Mouse (Mus musculus): Measurements from ENCODE around the gene Pmp22.

Gene Pmp22

DNA sequence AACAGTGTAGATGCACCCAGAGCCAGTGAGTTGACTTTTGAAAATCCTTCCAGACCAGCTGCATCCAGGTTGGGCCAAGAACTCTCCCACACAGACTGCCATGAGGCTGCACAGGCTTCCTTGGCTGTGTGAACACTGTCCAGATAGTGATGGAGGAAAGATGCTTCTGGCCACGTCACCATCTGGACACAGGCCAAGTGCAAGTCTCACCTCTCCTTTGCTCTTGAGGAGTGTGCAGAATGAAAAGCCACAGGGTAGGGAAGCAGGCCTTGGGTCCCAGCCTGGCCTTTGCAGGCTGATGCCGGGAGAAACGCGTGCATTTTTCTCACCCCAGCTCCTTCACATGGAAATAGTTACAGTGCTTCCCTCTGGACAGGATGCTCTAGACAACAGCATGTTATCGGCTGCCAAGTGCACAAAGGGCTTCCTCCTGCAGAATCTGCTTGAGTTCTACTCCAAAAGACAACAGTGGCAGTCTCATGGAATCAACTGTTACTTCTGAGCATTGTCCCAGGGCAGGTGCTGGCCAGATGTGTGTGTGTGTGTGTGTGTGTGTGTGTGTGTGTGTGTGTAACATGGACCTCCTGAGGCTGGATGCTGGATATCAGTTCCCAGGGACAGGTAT is 2.8 kb upstream of the Pmp22 start:
- ATAC-seq (ENCODE audit: insufficient number of reproducible peaks, low FRiP score, low TSS enrichment) = no peak

DNA sequence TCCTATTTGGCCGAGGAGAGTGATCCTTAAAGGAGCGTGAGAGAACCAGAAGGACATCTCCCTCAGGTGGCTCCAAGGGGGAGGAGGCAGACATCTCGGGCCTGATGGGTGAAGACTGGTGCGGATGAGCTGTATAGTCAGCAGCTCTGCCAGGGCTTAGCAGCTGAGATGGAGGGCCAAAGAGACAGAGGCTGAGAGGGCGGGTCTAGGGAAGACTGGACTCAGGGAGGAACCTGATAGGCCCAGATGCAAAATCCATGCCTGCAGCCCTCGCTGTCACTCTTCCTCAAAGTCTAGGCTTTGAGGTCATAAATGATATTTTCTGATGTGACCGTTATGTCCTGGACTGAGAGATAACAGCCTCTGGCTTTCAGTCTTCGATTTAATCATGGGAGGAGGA is 1.8 kb upstream of the Pmp22 start:
- no peak for ATAC-seq (ENCODE audit: insufficient number of reproducible peaks, low FRiP score, low TSS enrichment)

DNA sequence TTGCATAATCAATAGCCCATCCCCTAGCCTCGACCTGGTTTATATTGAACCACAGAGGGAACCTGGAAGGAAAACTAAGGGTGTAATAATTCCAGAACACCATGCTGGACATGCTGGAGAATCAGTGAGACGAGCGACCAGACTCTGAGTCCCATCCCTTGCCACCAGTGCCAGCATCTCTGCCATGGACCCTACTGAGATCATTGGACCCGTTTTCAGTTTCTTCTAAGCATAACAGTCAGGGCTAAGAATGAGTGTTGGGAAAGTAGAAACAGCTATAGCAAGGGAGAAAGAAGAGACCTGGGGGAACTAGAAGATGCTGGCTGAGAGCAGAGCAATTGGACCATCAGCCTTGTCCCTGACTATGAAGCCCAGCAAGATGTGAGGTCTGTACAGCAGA is 1.3 kb upstream of the Pmp22 start:
- no peak for ATAC-seq (ENCODE audit: insufficient number of reproducible peaks, low FRiP score, low TSS enrichment)

DNA sequence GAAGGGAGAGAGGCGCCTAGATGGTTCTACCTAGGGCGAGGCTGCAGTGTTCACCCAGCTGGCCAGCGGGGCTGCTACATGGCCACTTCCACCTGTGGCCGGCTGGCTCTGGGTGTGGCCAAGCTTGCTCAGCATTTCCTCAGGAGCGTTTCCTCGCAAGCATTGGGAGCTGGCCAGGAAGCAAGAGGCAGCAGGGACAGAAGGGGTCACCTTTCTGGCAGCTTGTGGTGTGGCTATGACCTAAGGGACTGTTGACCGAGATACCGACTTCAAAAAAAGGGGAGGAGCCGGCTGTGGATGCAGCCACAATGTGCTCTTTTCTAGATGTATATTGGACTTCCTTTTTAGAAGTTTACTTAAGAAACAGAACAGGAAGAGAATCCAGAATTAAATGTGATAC is 593 bp downstream of the Pmp22 start:
- ATAC-seq (ENCODE audit: insufficient number of reproducible peaks, low FRiP score, low TSS enrichment) = no peak

GRCm38 (mm10) chr11:63129840-63130239 is 1.1 kb downstream of the Pmp22 start:
- no peak for ATAC-seq (ENCODE audit: insufficient number of reproducible peaks, low FRiP score, low TSS enrichment)

DNA sequence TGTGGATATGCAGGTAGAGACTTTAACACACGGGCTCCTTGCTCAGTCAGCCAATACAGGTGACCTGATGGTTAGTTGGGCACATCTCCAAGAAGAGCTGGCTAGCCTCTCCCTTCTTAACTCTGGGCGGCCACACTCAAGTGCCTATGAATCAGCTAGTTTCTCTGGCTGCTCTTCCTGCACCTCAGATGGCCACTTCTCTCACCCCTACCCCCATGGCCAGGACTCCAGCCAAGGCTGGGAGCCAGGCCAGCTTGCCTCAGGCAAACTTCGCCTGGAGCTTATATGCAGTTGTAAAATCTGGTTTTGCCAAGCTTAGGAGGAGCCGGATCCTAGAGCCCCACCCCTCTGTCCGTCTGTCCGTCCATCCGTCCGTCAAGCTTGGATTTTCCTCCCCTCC is 1.7 kb downstream of the Pmp22 start:
- peak; percentile 53; the same call in 1 of the 2 replicates for ATAC-seq (ENCODE audit: insufficient number of reproducible peaks, low FRiP score, low TSS enrichment)

- no peak for ATAC-seq (ENCODE audit: insufficient number of reproducible peaks, low FRiP score, low TSS enrichment)
Measured at GRCm38 (mm10) chr11:63131001-63131692, 2.4 kb downstream of the Pmp22 start.

DNA sequence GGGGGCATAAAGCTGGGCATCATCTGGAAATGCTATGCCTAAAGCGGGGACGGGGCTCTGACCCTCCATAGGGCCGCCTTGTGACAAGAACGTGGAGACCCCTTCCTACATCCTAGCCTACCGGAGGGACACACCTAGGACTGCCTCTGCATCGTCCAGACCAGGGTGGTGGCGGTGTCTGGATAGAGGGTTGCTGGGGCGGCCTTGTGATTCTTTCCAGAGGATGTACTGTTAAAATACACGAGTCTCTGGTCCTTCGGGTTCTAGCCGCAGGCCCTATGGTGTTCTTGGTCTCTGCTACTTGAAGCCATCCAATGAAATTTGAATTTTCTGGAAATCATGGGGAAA is 2.9 kb downstream of the Pmp22 start:
- ATAC-seq (ENCODE audit: insufficient number of reproducible peaks, low FRiP score, low TSS enrichment) = no peak

DNA sequence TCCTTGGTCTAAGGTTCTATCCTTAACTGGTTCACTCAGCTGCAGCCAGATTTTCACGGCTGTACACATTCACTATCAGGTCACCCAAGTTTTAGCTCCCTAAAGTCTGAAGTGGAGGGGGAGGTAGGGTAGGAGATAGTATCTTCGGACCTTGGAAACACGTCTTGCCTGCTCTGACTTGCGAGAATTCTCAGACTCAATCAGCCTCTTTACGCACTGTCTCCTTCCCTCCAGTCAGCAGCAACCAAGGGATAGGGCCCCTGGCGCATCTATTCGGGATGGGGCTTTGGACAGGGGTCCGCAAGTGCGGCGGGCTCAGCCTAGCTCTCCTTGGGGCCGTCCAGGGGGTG is 3.3 kb downstream of the Pmp22 start:
- ATAC-seq (ENCODE audit: insufficient number of reproducible peaks, low FRiP score, low TSS enrichment) = no peak

- no peak for ATAC-seq (ENCODE audit: insufficient number of reproducible peaks, low FRiP score, low TSS enrichment)
Measured at GRCm38 (mm10) chr11:63132501-63133435, 4.0 kb downstream of the Pmp22 start.

- ATAC-seq (ENCODE audit: insufficient number of reproducible peaks, low FRiP score, low TSS enrichment) = no peak
Measured at GRCm38 (mm10) chr11:63134021-63134420, 5.2 kb downstream of the Pmp22 start.

DNA sequence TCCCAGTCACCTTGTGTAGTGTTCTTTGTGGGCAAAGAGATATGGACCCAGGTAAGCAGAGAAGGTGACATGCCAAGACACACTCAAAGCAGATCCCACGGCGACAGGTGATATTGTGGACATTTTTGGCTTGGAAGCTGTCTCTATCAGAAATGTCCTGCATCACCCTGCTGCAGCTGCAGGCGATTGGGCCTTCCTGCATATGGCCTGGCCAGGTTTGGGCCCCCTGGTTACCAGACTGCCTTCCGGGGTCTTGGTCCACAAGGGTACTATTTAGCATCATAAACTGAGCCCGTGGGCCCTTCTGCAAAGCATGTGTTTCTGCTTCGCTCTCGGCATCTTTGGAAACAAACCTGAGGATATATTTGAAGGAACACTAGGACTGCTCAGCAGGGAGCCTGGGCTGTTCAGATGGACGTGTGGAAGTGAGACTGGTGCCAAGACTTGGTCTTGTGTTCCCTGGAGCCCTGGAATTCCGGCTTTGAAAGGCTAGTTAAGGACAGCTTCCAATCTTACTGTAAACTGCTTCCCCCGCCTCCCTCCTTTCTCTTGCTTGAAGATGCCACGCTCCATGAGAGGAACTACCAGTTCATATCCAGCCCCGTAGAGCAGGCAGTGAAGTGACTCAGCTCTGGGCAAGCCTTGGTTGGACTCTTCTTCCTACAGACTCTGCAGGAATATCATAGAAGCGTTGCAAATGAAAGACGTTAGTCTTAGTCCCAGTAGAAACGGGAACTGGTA is 6.1 kb downstream of the Pmp22 start:
- ATAC-seq (ENCODE audit: insufficient number of reproducible peaks, low FRiP score, low TSS enrichment) = no peak

DNA sequence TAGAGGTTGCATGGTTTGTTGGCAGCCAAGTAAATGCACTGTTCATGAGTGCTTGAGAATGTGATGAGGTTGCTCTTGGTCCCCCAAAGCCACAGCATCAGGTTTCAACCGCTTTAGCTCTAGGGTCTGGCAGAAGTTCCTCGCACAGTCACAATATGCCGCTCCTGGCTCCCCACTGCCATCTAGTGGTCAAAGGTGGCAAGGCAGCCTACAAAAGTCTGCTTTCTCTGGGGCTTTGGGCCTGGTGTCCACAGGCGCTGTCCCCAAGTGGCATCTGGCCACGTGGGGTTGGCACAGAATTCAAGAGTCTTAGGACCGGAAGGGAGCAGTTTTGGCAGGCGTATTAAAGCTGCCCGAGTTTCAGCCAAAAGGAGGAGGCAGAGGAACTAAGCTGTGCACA is 6.8 kb downstream of the Pmp22 start:
- ATAC-seq (ENCODE audit: insufficient number of reproducible peaks, low FRiP score, low TSS enrichment) = peak; percentile 60

DNA sequence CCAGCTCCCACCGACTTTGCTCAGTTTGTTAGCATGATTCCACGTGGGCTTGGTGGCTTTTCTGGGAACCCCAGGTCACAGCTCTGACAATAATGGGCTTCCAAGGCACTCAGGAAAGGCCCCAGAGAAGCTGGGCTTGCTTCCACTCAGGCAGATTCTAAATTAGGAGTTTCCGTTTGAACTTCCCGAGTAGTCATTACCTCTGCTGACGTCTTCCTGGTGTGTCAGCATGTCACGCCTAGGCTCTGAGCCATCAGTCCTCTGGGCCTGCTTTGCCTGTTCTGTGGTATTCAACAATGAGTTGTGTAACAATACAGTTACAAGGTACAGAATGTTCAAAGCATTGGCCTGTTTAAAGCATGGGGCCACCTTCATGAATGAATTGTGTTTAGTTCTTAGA is 7.4 kb downstream of the Pmp22 start:
- ATAC-seq (ENCODE audit: insufficient number of reproducible peaks, low FRiP score, low TSS enrichment) = no peak

GRCm38 (mm10) chr11:63136836-63137416 is 8.1 kb downstream of the Pmp22 start:
- ATAC-seq (ENCODE audit: insufficient number of reproducible peaks, low FRiP score, low TSS enrichment) = no peak

- ATAC-seq (ENCODE audit: insufficient number of reproducible peaks, low FRiP score, low TSS enrichment) = no peak
Measured at GRCm38 (mm10) chr11:63138739-63139138, 10.0 kb downstream of the Pmp22 start.

GRCm38 (mm10) chr11:63142311-63142710 is 13.5 kb downstream of the Pmp22 start:
- ATAC-seq (ENCODE audit: insufficient number of reproducible peaks, low FRiP score, low TSS enrichment) = no peak

GRCm38 (mm10) chr11:63142816-63143215 is 14.0 kb downstream of the Pmp22 start:
- ATAC-seq (ENCODE audit: insufficient number of reproducible peaks, low FRiP score, low TSS enrichment) = no peak

GRCm38 (mm10) chr11:63143486-63143885 is 14.7 kb downstream of the Pmp22 start:
- ATAC-seq (ENCODE audit: insufficient number of reproducible peaks, low FRiP score, low TSS enrichment) = no peak

DNA sequence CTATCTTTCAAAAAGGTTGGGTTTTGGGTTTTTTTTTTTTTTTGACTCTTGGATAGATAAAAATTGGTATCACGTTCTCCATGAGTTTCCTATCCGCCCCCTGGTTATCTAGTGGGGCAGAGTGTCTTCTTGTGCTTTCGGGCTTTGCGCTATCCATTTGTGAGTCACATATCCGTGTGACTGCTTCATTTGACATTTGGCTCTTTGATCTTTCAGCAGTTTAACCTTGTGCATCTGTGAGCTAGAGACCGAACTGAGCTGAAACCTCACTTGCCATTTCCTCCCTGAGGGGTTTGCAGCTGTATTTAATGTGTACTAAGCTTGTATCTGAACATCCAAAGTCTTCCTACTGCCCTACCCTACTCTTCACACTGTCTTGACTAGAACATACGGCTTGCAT is 17.8 kb downstream of the Pmp22 start:
- ATAC-seq (ENCODE audit: insufficient number of reproducible peaks, low FRiP score, low TSS enrichment) = no peak
